Mouse (Mus musculus): Measurements from ENCODE around the gene Csf2. TPM values are rescaled to one million over a fixed set of nuclear protein-coding genes. Genes with fewer than 3 reads are reported as not detected.
A peak's percentile ranks its signal among the peaks of the same experiment; 100 is the strongest.

Gene Csf2
- polyA plus RNA-seq, 1 experiment = not detected

GRCm38 (mm10) chr11:54264542-54264941, 15.1 kb upstream of the Csf2 start:
- TF ChIP-seq CTCF (IDR thresholded peaks at IDR 0.05; ENCODE audit: borderline replicate concordance, extremely low read depth, insufficient read depth, insufficient read length) (peak; percentile 66; the same call in 1 of the 2 replicates), POLR2A (IDR thresholded peaks at IDR 0.05; ENCODE audit: borderline replicate concordance, extremely low read depth, insufficient read depth, insufficient read length, poor library complexity, severe bottlenecking) (no peak)
- peak; percentile 57 for DNase-seq (ENCODE audit: low read depth)

GRCm38 (mm10) chr11:54263405-54264031, 14.1 kb upstream of the Csf2 start:
- no peak for DNase-seq (ENCODE audit: low read depth)
- TF ChIP-seq POLR2A (IDR thresholded peaks at IDR 0.05; ENCODE audit: borderline replicate concordance, extremely low read depth, insufficient read depth, insufficient read length, poor library complexity, severe bottlenecking) (no peak), CTCF (IDR thresholded peaks at IDR 0.05; ENCODE audit: borderline replicate concordance, extremely low read depth, insufficient read depth, insufficient read length) (peak; percentile 13; the same call in 1 of the 2 replicates)

DNA sequence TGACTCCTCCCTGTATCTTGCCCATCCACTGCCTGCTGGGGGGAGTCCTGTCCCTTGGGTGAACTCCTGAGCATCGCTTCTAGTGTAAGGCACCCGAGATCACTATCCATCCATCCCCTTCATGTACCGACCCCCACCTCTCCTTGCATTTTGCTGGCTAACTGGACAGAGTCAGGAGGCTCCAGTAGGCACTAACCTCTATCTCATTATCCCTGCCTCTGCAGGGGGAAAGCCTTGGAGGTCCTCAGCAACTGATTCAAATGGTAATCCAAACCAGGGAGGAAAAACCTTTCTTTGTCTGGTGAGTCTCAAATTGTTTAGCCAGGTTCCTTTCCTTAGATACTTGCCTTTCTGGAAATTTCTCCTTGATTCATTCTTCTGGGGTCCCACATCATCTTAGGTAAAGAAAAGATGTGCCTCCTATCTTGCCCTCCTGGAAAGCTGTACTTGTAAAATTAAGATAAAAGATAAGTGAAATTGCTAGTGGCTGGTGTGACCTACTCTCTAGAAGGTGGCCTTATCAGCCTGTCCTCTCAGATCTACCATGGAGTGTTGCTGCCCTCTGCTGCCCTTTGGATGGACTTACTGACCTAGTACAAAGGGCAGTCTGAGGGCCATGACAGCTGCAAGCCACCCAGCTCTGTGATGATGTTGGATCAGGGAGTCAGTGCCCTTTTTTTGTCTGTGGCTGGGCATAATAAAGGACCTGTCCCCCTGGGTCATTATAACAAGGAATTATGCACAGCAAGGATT, 7.3 kb upstream of the Csf2 start:
- peak; percentile 93 for DNase-seq (ENCODE audit: low read depth)
- TF ChIP-seq CTCF (IDR thresholded peaks at IDR 0.05; ENCODE audit: borderline replicate concordance, extremely low read depth, insufficient read depth, insufficient read length) (peak; percentile 70; the same call in 1 of the 2 replicates), POLR2A (IDR thresholded peaks at IDR 0.05; ENCODE audit: borderline replicate concordance, extremely low read depth, insufficient read depth, insufficient read length, poor library complexity, severe bottlenecking) (no peak)

GRCm38 (mm10) chr11:54254114-54254513, 4.6 kb upstream of the Csf2 start:
- DNase-seq (ENCODE audit: low read depth) = peak; percentile 28
- TF ChIP-seq CTCF (IDR thresholded peaks at IDR 0.05; ENCODE audit: borderline replicate concordance, extremely low read depth, insufficient read depth, insufficient read length) = peak; percentile 20; the same call in 1 of the 2 replicates
- no peak for TF ChIP-seq POLR2A (IDR thresholded peaks at IDR 0.05; ENCODE audit: borderline replicate concordance, extremely low read depth, insufficient read depth, insufficient read length, poor library complexity, severe bottlenecking)

- no peak for TF ChIP-seq POLR2A (IDR thresholded peaks at IDR 0.05; ENCODE audit: borderline replicate concordance, extremely low read depth, insufficient read depth, insufficient read length, poor library complexity, severe bottlenecking)
- no peak for TF ChIP-seq CTCF (IDR thresholded peaks at IDR 0.05; ENCODE audit: borderline replicate concordance, extremely low read depth, insufficient read depth, insufficient read length)
- DNase-seq (ENCODE audit: low read depth) = no peak
Observed at GRCm38 (mm10) chr11:54250575-54250974, 1.1 kb upstream of the Csf2 start.

DNA sequence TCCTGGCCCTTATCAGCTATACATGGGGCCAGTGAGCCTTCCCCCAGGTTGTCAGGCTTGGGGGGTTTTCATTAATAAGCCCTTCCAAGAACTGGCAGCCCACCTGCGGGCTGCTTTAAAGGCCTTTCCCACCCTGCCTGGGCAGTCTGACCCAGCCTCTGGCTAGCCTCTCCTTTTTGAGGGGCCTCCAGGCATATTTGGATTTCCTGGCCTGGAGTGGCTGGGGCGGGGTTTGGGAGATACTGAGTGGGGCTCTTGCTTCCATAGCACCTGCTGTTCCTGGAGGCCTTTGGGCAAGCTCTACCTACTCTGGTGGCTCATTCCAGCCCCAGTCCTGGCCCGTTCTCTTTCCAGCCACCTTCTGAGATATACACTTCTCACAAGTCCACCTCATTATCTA, 281 bp upstream of the Csf2 start:
- DNase-seq (ENCODE audit: low read depth) = no peak
- TF ChIP-seq CTCF (IDR thresholded peaks at IDR 0.05; ENCODE audit: borderline replicate concordance, extremely low read depth, insufficient read depth, insufficient read length) (no peak), POLR2A (IDR thresholded peaks at IDR 0.05; ENCODE audit: borderline replicate concordance, extremely low read depth, insufficient read depth, insufficient read length, poor library complexity, severe bottlenecking) (no peak)

- TF ChIP-seq POLR2A (IDR thresholded peaks at IDR 0.05; ENCODE audit: borderline replicate concordance, extremely low read depth, insufficient read depth, insufficient read length, poor library complexity, severe bottlenecking) = no peak
- no peak for TF ChIP-seq CTCF (IDR thresholded peaks at IDR 0.05; ENCODE audit: borderline replicate concordance, extremely low read depth, insufficient read depth, insufficient read length)
- peak; percentile 22 for DNase-seq (ENCODE audit: low read depth)
Observed at GRCm38 (mm10) chr11:54247251-54247950, 2.1 kb downstream of the Csf2 start.

GRCm38 (mm10) chr11:54244465-54244864, 5.0 kb downstream of the Csf2 start:
- TF ChIP-seq CTCF (IDR thresholded peaks at IDR 0.05; ENCODE audit: borderline replicate concordance, extremely low read depth, insufficient read depth, insufficient read length) (no peak), POLR2A (IDR thresholded peaks at IDR 0.05; ENCODE audit: borderline replicate concordance, extremely low read depth, insufficient read depth, insufficient read length, poor library complexity, severe bottlenecking) (no peak)
- DNase-seq (ENCODE audit: low read depth) = no peak

DNA sequence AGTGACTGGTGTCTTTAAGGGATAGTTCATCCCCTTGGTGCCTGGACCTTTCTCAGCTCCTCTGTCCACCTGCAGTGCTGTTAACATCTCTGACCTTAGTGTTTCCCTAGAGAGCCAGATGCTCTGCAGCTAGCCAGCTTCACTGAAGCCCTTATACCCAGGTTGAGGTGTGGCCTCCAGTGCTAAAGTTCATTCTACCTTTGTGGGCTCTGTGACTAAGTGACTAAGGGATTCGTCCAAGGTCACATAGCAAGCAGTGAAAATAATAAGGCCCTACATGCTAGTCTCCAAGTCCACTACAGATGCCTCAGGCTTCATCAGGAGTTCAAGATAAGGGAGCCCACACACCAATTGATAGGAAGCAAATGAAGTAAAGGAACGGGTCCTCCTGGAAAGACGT, 7.0 kb downstream of the Csf2 start:
- TF ChIP-seq CTCF (IDR thresholded peaks at IDR 0.05; ENCODE audit: borderline replicate concordance, extremely low read depth, insufficient read depth, insufficient read length) = no peak
- DNase-seq (ENCODE audit: low read depth) = no peak

DNA sequence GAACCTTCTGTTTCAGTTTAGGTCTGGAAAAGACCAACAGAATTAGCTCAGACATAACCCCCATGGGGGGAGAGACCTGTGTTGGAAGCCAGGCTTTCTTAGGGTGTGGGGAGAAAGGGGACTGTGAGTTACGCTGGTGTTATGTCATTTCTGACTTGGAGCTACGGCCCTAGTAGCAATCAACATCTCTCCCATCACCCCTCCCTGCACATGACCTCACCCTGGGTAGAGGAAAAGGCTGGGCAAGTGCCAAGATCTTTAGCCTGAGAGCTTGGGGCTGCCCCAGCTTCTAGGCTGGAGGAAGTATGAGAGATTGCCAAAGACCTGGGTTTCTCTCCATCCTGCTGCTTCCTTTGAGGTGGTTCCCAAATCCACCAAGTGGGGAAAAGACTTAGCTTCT, 12.5 kb downstream of the Csf2 start:
- no peak for TF ChIP-seq CTCF (IDR thresholded peaks at IDR 0.05; ENCODE audit: borderline replicate concordance, extremely low read depth, insufficient read depth, insufficient read length)
- DNase-seq (ENCODE audit: low read depth) = peak; percentile 3

- TF ChIP-seq CTCF (IDR thresholded peaks at IDR 0.05; ENCODE audit: borderline replicate concordance, extremely low read depth, insufficient read depth, insufficient read length) = no peak
- no peak for TF ChIP-seq POLR2A (IDR thresholded peaks at IDR 0.05; ENCODE audit: borderline replicate concordance, extremely low read depth, insufficient read depth, insufficient read length, poor library complexity, severe bottlenecking)
- DNase-seq (ENCODE audit: low read depth) = no peak
Observed at GRCm38 (mm10) chr11:54227478-54227877, 22.0 kb downstream of the Csf2 start.
